Mouse (Mus musculus) forebrain, embryonic 14.5 days (tissue): ENCODE data around the gene Usp5. TPM values are rescaled to one million over a fixed set of nuclear protein-coding genes. Genes with fewer than 3 reads are reported as not detected.

Source experiments
- ATAC-seq: fragments of 200-750 bp; cut with Nextera tagmentation; 2 replicates; pipeline ENCODE4 v1.8.0; 2017; ENCODE audit warnings: mild to moderate bottlenecking, moderate library complexity
- DNase-seq: peaks from one replicate; pipeline ENCODE4 v3.0.0-alpha.2; 2015; ENCODE audit warnings: low spot score
- H3K27ac ChIP-seq: fragments of 300-500 bp; sonication (generic); 2 replicates; pipeline ENCODE4 v1.5.1; 2014; ENCODE audit warnings: low read depth, mild to moderate bottlenecking, control low read depth, low read length, moderate library complexity
- H3K27me3 ChIP-seq: fragments of 300-500 bp; sonication (generic); replicated peaks from 2 replicates; pipeline ENCODE4 v1.6.1; 2014; ENCODE audit warnings: low read length, control low read depth, mixed read lengths; ENCODE audit not compliant: control insufficient read depth, insufficient read depth
- H3K36me3 ChIP-seq: fragments of 300-500 bp; sonication (generic); 2 replicates; pipeline ENCODE4 v1.6.1; 2014; ENCODE audit warnings: low read length, control low read depth; ENCODE audit not compliant: control insufficient read depth, insufficient read depth
- H3K4me1 ChIP-seq: fragments of 300-500 bp; sonication (generic); 2 replicates; pipeline ENCODE4 v1.6.1; 2014; ENCODE audit warnings: antibody characterized with exemption, low read length, control low read depth; ENCODE audit not compliant: control insufficient read depth, insufficient read depth
- H3K4me2 ChIP-seq: fragments of 300-500 bp; sonication (generic); 2 replicates; pipeline ENCODE4 v1.6.1; 2014; ENCODE audit warnings: mild to moderate bottlenecking, control low read depth, low read length
- H3K4me3 ChIP-seq: fragments of 300-500 bp; sonication (generic); 2 replicates; pipeline ENCODE4 v1.5.1; 2014; ENCODE audit warnings: low read depth, low read length, control low read depth
- H3K9ac ChIP-seq: fragments of 300-500 bp; sonication (generic); 2 replicates; pipeline ENCODE4 v1.6.1; 2014; ENCODE audit warnings: mild to moderate bottlenecking, low read length, control low read depth, moderate library complexity
- H3K9me3 ChIP-seq: fragments of 300-500 bp; sonication (generic); replicated peaks from 2 replicates; pipeline ENCODE4 v1.6.1; 2016; ENCODE audit warnings: low read length, control low read depth, mixed read lengths; ENCODE audit not compliant: control insufficient read depth
- WGBS: fragments of 180-500 bp; shearing (Covaris S2); extraction: QIAGEN DNeasy Blood & Tissue Kit; methylation state at CpG from one replicate; pipeline ENCODE4 v1.1.7; 2014; 5-methylcytosine and 5-hydroxymethylcytosine counted together
- polyA plus RNA-seq: library from polyadenylated mRNA; unstranded; fragments of >200 nt; fragmentation: Nextera tagmentation; extraction: Ambion mirVana; gene quantifications from 2 replicates; pipeline ENCODE4 v1.2.1, GENCODE M21; 2014

Gene Usp5
- polyA plus RNA-seq, 1 experiment from 2014 or later: 154 TPM

GRCm38 (mm10) chr6:124769101-124769765, 60.1 kb downstream of the Usp5 start, which contains the start of gene Eno2:
Gene Eno2, minus strand, starts transcription at chr6:124769673.
- H3K4me1 ChIP-seq: peaks cover 5% of the 10 kb centered on the region
- peak; percentile 76 for DNase-seq
- H3K9me3 ChIP-seq: no peaks in the 10 kb centered on the region
- under 1% methylated on average over 54 of the region's 54 CpGs for WGBS
- ATAC-seq: peak; percentile 86
- peak within 1 kb of the TSS; percentile 77 for H3K4me2 ChIP-seq
- H3K27ac ChIP-seq: peak within 1 kb of the TSS; percentile 27; the same call in 1 of the 2 replicates
- no peaks in the 10 kb centered on the region for H3K36me3 ChIP-seq
- peak within 1 kb of the TSS; percentile 71 for H3K9ac ChIP-seq
- no peaks in the 10 kb centered on the region for H3K27me3 ChIP-seq
- H3K4me3 ChIP-seq: peak within 1 kb of the TSS; percentile 43

DNA sequence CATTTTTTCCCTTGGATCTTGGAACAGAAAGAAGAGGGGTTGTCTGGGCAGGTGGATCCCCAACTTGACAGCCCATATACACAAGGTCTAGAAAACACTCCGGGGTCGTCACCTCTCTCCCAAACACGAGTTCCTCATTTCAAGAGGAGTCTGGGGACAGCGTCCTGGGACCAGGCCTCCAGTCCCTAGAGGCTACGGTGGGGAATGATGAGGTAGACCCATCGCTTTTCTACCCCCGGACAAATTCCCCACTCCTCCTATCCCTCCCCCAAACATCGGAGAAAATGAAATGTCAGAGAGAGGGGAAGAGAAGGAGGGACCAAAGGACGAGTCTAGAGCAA, 60.6 kb downstream of the Usp5 start:
- WGBS: 8% methylated on average over 9 of the region's 9 CpGs
- Histone ChIP-seq H3K4me1 (peaks cover 5% of the 10 kb centered on the region), H3K9ac (peak overlapping the region; percentile 71; the same call in 1 of the 2 replicates), H3K9me3 (no peaks in the 10 kb centered on the region), H3K27ac (no peak overlapping the region), H3K36me3 (no peaks in the 10 kb centered on the region), H3K4me2 (peak overlapping the region; percentile 77), H3K4me3 (peak overlapping the region; percentile 43), H3K27me3 (no peaks in the 10 kb centered on the region)
- ATAC-seq (peak; percentile 10), DNase-seq (no peak)

DNA sequence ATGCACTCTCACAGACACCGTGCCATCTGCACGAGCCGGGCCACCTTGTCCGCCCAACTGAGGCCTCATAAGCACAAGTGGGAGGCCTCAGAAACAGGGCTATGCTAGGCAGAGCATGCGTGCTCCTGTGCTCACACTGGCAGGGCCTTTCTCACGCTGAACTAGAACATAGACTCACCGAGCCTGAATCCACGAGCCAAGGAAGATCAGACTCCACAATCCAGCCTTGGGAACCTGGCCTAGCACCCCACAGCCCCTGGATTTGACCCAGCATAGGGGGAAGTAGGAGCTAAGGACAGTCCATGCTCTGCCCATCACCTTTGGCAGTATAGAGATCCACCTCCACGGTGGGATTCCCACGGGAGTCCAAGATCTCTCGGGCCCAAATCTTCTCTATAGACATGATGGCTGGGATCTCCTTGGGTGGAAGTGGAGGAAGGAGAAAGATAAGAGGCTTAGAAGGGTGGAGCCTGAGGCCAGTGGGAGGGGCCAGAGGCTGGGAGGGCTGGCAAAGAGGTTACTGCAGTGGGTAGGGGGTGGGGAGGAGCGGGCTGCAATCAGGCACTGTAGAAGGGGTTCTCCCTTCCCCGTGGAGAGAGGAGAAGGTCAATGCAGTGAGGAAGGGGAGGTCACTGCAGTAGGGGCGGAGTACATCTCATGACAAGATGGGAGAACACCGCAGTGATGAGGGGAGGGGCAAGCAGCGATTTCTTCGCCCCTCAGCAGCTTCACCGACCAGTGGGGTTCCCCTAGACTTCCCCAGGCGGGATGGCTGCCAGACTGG, 61.2 kb downstream of the Usp5 start:
- Histone ChIP-seq H3K4me3 (peak overlapping the region; percentile 43), H3K9me3 (no peaks in the 10 kb centered on the region), H3K27ac (no peak overlapping the region), H3K36me3 (no peaks in the 10 kb centered on the region), H3K27me3 (no peaks in the 10 kb centered on the region), H3K9ac (no peak overlapping the region; the same call in 1 of the 2 replicates), H3K4me2 (peak overlapping the region; percentile 77), H3K4me1 (peaks cover 5% of the 10 kb centered on the region)
- DNase-seq: peak; percentile 14
- ATAC-seq: 0 out of 2 replicates have a peak, but pooled peaks have one; percentile 19
- WGBS: 23% methylated on average over 19 of the region's 19 CpGs

GRCm38 (mm10) chr6:124767536-124767919, 61.8 kb downstream of the Usp5 start:
- ATAC-seq: no peak
- Histone ChIP-seq H3K9me3 (no peaks in the 10 kb centered on the region), H3K9ac (no peak overlapping the region; the same call in 1 of the 2 replicates), H3K4me2 (0 out of 2 replicates have a peak overlapping the region, but pooled peaks have one; percentile 77), H3K36me3 (no peaks in the 10 kb centered on the region), H3K4me3 (no peak overlapping the region), H3K27me3 (no peaks in the 10 kb centered on the region), H3K27ac (no peak overlapping the region), H3K4me1 (peaks cover 5% of the 10 kb centered on the region)
- 31% methylated on average over 4 of the region's 4 CpGs for WGBS
- no peak for DNase-seq

DNA sequence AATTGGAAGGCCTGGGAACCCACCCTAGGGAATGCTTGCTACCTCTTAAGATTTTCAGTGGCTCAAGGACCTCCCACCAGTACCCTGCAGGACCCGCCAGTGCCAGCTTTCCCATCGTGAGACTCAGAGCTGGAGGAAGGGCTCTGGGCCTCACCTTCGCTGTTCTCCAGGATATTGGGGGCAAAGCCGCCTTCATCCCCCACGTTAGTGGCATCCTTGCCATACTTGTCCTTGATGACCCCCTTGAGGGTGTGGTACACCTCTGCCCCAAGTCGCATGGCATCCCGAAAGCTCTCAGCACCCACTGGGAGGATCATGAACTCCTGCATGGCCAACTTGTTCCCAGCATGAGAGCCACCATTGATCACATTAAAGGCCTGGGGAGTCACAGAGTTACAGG, 63.3 kb downstream of the Usp5 start:
- WGBS: 85% methylated on average over 7 of the region's 7 CpGs

More for the DNA sequence above, 63.3 kb downstream of the Usp5 start:
- Histone ChIP-seq H3K4me2 (no peak overlapping the region), H3K9me3 (no peaks in the 10 kb centered on the region), H3K4me3 (no peak overlapping the region), H3K27ac (no peak overlapping the region), H3K36me3 (no peaks in the 10 kb centered on the region), H3K9ac (no peak overlapping the region), H3K27me3 (no peaks in the 10 kb centered on the region), H3K4me1 (peaks cover 5% of the 10 kb centered on the region)
- ATAC-seq: no peak
- DNase-seq: no peak

Other genes with a start within 250 kb of the Usp5 start
- gene C1s2, start 193.4 kb downstream of the Usp5 start, polyA plus RNA-seq: 0.10 TPM in 1 of 2 replicates, not detected in the other
- gene Lpcat3, start 166.5 kb downstream of the Usp5 start, polyA plus RNA-seq: 33.4 and 38.7 TPM in 2 replicates
- gene Emg1, start 117.3 kb downstream of the Usp5 start, polyA plus RNA-seq: 166 and 186 TPM in 2 replicates
- gene Phb2, start 117.1 kb downstream of the Usp5 start, polyA plus RNA-seq: 237 and 245 TPM in 2 replicates
- 4.7 TPM in 2 replicates for gene Ptpn6, start 90.8 kb downstream of the Usp5 start, polyA plus RNA-seq
- gene Grcc10, start 88.1 kb downstream of the Usp5 start, polyA plus RNA-seq: 722 and 848 TPM in 2 replicates
- gene Gm45234, start 73.5 kb downstream of the Usp5 start, polyA plus RNA-seq: not detected in 2 replicates
- gene Atn1, start 73.0 kb downstream of the Usp5 start, polyA plus RNA-seq: 12.2 and 16.6 TPM in 2 replicates
- 34.6 and 49.5 TPM in 2 replicates for gene Eno2, start 59.8 kb downstream of the Usp5 start, polyA plus RNA-seq
- gene Lrrc23, start 49.8 kb downstream of the Usp5 start, polyA plus RNA-seq: 3.4 and 3.5 TPM in 2 replicates
- 4.7 and 5.3 TPM in 2 replicates for gene Spsb2, start 20.8 kb downstream of the Usp5 start, polyA plus RNA-seq
- gene Tpi1, start 15.2 kb downstream of the Usp5 start, polyA plus RNA-seq: 417 and 461 TPM in 2 replicates
- gene Cdca3, start 63 bp upstream of the Usp5 start, polyA plus RNA-seq: 107 and 139 TPM in 2 replicates
- 0.54 and 0.89 TPM in 2 replicates for gene Gnb3, start 10.8 kb upstream of the Usp5 start, polyA plus RNA-seq
- 6.2 and 10.1 TPM in 2 replicates for gene P3h3, start 28.3 kb upstream of the Usp5 start, polyA plus RNA-seq
- gene Gpr162, start 34.5 kb upstream of the Usp5 start, polyA plus RNA-seq: 11.0 and 13.0 TPM in 2 replicates
- 0.29 and 0.38 TPM in 2 replicates for gene Cd4, start 58.7 kb upstream of the Usp5 start, polyA plus RNA-seq
- gene Lag3, start 82.2 kb upstream of the Usp5 start, polyA plus RNA-seq: 1.2 and 2.7 TPM in 2 replicates
- 479 and 481 TPM in 2 replicates for gene Ptms, start 90.6 kb upstream of the Usp5 start, polyA plus RNA-seq
- gene Mlf2, start 101.9 kb upstream of the Usp5 start, polyA plus RNA-seq: 470 and 520 TPM in 2 replicates
- gene Cops7a, start 136.1 kb upstream of the Usp5 start, polyA plus RNA-seq: 96.5 and 105 TPM in 2 replicates
- 22.6 and 28.0 TPM in 2 replicates for gene Pianp, start 167.2 kb upstream of the Usp5 start, polyA plus RNA-seq
- gene Zfp384, start 179.7 kb upstream of the Usp5 start, polyA plus RNA-seq: 8.4 and 9.8 TPM in 2 replicates
- gene Ing4, start 210.3 kb upstream of the Usp5 start, polyA plus RNA-seq: 178 and 181 TPM in 2 replicates
- 10.2 and 14.8 TPM in 2 replicates for gene Acrbp, start 220.2 kb upstream of the Usp5 start, polyA plus RNA-seq
- gene Lpar5, start 238.4 kb upstream of the Usp5 start, polyA plus RNA-seq: 0.21 and 0.81 TPM in 2 replicates